Mouse (Mus musculus) CH12.LX (cell line): ENCODE measurements around the gene Kcnj6. TPM values are rescaled to one million over a fixed set of nuclear protein-coding genes. Genes with fewer than 3 reads are reported as not detected.

ENCODE experiments used
- DNase-seq: peaks from one replicate; pipeline ENCODE4 v3.0.0-alpha.2; 2013; ENCODE audit errors: extremely low read depth
- H3K27ac ChIP-seq: 2 replicates; pipeline ENCODE4 v1.5.1; 2012; ENCODE audit warnings: low read depth, mild to moderate bottlenecking, control low read depth, moderate library complexity; ENCODE audit not compliant: insufficient read depth
- H3K27me3 ChIP-seq: replicated peaks from 2 replicates; pipeline ENCODE3; 2012; ENCODE audit warnings: inconsistent platforms
- H3K36me3 ChIP-seq, 2 experiments: replicated peaks in 1 of 2; 2 replicates each; pipeline versions ENCODE3 to v1.6.1; 2012; ENCODE audit warnings: inconsistent platforms in 1 of 2, low read length in 1 of 2, mild to moderate bottlenecking in 1 of 2, mixed read lengths in 1 of 2, moderate library complexity in 1 of 2; ENCODE audit not compliant: control insufficient read depth in 1 of 2, insufficient read depth in 1 of 2
- H3K4me1 ChIP-seq, 2 experiments: 2 replicates each; pipeline ENCODE4 v1.6.1; 2012; ENCODE audit warnings: inconsistent platforms in 1 of 2, moderate library complexity in 1 of 2; ENCODE audit not compliant: insufficient read depth in 2 of 2, control insufficient read depth in 1 of 2
- H3K4me2 ChIP-seq: 2 replicates; pipeline ENCODE4 v1.6.1; 2012; ENCODE audit warnings: low read depth, mild to moderate bottlenecking, control low read depth; ENCODE audit not compliant: poor library complexity, insufficient read depth, severe bottlenecking
- H3K4me3 ChIP-seq, 3 experiments: fragments of 150-350 bp in 1 of 3; sonication (generic) in 1 of 3; replicated peaks in 1 of 3; 2 replicates each; pipeline versions ENCODE3 to v1.5.1; 2011 to 2012; ENCODE audit warnings: low read depth in 2 of 3, low read length in 2 of 3, mild to moderate bottlenecking in 2 of 3, moderate library complexity in 2 of 3, control low read depth in 1 of 3, improper control_type of control experiment in 1 of 3, inconsistent platforms in 1 of 3, mixed read lengths in 1 of 3; ENCODE audit not compliant: poor library complexity in 1 of 3
- H3K79me2 ChIP-seq: replicated peaks from 2 replicates; pipeline ENCODE4 v1.6.1; 2012; ENCODE audit warnings: mild to moderate bottlenecking, moderate library complexity; ENCODE audit not compliant: control insufficient read depth, poor library complexity, insufficient read depth, severe bottlenecking; ENCODE audit errors: extremely low read depth
- H3K9ac ChIP-seq: 2 replicates; pipeline ENCODE4 v1.6.1; 2012; ENCODE audit warnings: low read depth, mild to moderate bottlenecking, control low read depth, moderate library complexity; ENCODE audit not compliant: insufficient read depth
- H3K9me3 ChIP-seq: replicated peaks from 2 replicates; pipeline ENCODE3; 2012; ENCODE audit warnings: low read length, inconsistent platforms, mixed read lengths
- BHLHE40 ChIP-seq: IDR thresholded peaks from 2 replicates; pipeline ENCODE4 v1.6.1; 2011; ENCODE audit warnings: mild to moderate bottlenecking, low read depth, low read length, improper control_type of control experiment
- CHD2 ChIP-seq: IDR thresholded peaks from 2 replicates; pipeline ENCODE4 v1.6.1; 2011; ENCODE audit warnings: low read length, improper control_type of control experiment
- ELF1 ChIP-seq: IDR thresholded peaks from 2 replicates; pipeline ENCODE4 v1.6.1; 2014; ENCODE audit warnings: low read depth, mild to moderate bottlenecking, inconsistent platforms, low read length, improper control_type of control experiment
- EP300 ChIP-seq: IDR thresholded peaks from 2 replicates; pipeline ENCODE4 v1.6.1; 2011; ENCODE audit warnings: low read length, improper control_type of control experiment
- ETS1 ChIP-seq: conservative IDR thresholded peaks from 2 replicates; pipeline ENCODE4 v1.6.1; 2012; ENCODE audit warnings: low read depth, mild to moderate bottlenecking, inconsistent platforms, low read length, improper control_type of control experiment, moderate library complexity
- GABPA ChIP-seq: IDR thresholded peaks from 2 replicates; pipeline ENCODE4 v1.6.1; 2012; ENCODE audit warnings: low read depth, low read length, improper control_type of control experiment, inconsistent platforms; ENCODE audit not compliant: insufficient replicate concordance
- IRF4 ChIP-seq: IDR thresholded peaks from 2 replicates; pipeline ENCODE4 v1.6.1; 2014; ENCODE audit warnings: low read depth, mild to moderate bottlenecking, inconsistent platforms, low read length, improper control_type of control experiment
- JUN ChIP-seq: IDR thresholded peaks from 2 replicates; pipeline ENCODE4 v1.6.1; 2011; ENCODE audit warnings: low read depth, mild to moderate bottlenecking, low read length, improper control_type of control experiment, moderate library complexity; ENCODE audit not compliant: insufficient read depth
- MAX ChIP-seq: IDR thresholded peaks from 2 replicates; pipeline ENCODE4 v1.6.1; 2011; ENCODE audit warnings: low read length, improper control_type of control experiment
- MAZ ChIP-seq: IDR thresholded peaks from 2 replicates; pipeline ENCODE4 v1.6.1; 2012; ENCODE audit warnings: low read depth, mild to moderate bottlenecking, inconsistent platforms, low read length, improper control_type of control experiment, moderate library complexity
- MEF2A ChIP-seq: IDR thresholded peaks from 2 replicates; pipeline ENCODE4 v1.6.1; 2014; ENCODE audit warnings: low read depth, mild to moderate bottlenecking, inconsistent platforms, low read length, improper control_type of control experiment, borderline replicate concordance
- MYC ChIP-seq: IDR thresholded peaks from 2 replicates; pipeline ENCODE4 v1.6.1; 2011; ENCODE audit warnings: low read depth, mild to moderate bottlenecking, improper control_type of control experiment, low read length
- NELFE ChIP-seq: IDR thresholded peaks from 2 replicates; pipeline ENCODE4 v1.6.1; 2011; ENCODE audit warnings: low read depth, low read length, improper control_type of control experiment
- NRF1 ChIP-seq: IDR thresholded peaks from 2 replicates; pipeline ENCODE4 v1.6.1; 2014; ENCODE audit warnings: low read depth, mild to moderate bottlenecking, inconsistent platforms, low read length, improper control_type of control experiment, moderate library complexity
- PAX5 ChIP-seq: IDR thresholded peaks from 2 replicates; pipeline ENCODE4 v1.6.1; 2012; ENCODE audit warnings: low read length, inconsistent platforms, mixed read lengths
- POLR2A ChIP-seq: IDR thresholded peaks from 2 replicates; pipeline ENCODE4 v1.6.1; 2011; ENCODE audit warnings: low read depth, mild to moderate bottlenecking, improper control_type of control experiment, low read length
- SIN3A ChIP-seq: IDR thresholded peaks from 2 replicates; pipeline ENCODE4 v1.6.1; 2012; ENCODE audit warnings: low read length, improper control_type of control experiment, inconsistent platforms
- SMC3 ChIP-seq: IDR thresholded peaks from 2 replicates; pipeline ENCODE4 v1.6.1; 2011; ENCODE audit warnings: low read depth, low read length, improper control_type of control experiment
- TBP ChIP-seq: conservative IDR thresholded peaks from 2 replicates; pipeline ENCODE4 v1.6.1; 2011; ENCODE audit warnings: low read depth, low read length, improper control_type of control experiment
- TCF12 ChIP-seq: IDR thresholded peaks from 2 replicates; pipeline ENCODE4 v1.6.1; 2014; ENCODE audit warnings: low read depth, mild to moderate bottlenecking, inconsistent platforms, low read length, improper control_type of control experiment
- UBTF ChIP-seq: IDR thresholded peaks from 2 replicates; pipeline ENCODE4 v1.6.1; 2012; ENCODE audit warnings: low read depth, mild to moderate bottlenecking, inconsistent platforms, low read length, improper control_type of control experiment, moderate library complexity
- USF1 ChIP-seq: IDR thresholded peaks from 2 replicates; pipeline ENCODE4 v1.6.1; 2014; ENCODE audit warnings: low read depth, mild to moderate bottlenecking, inconsistent platforms, low read length, improper control_type of control experiment
- USF2 ChIP-seq: conservative IDR thresholded peaks from 2 replicates; pipeline ENCODE4 v1.6.1; 2011; ENCODE audit warnings: low read depth, low read length, improper control_type of control experiment
- ZC3H11A ChIP-seq: IDR thresholded peaks from 2 replicates; pipeline ENCODE4 v1.6.1; 2012; ENCODE audit warnings: low read depth, mild to moderate bottlenecking, inconsistent platforms, low read length, improper control_type of control experiment
- ZMIZ1 ChIP-seq: IDR thresholded peaks from 2 replicates; pipeline ENCODE4 v1.6.1; 2012; ENCODE audit warnings: low read depth, mild to moderate bottlenecking, inconsistent platforms, low read length, improper control_type of control experiment
- ZNF384 ChIP-seq: IDR thresholded peaks from 2 replicates; pipeline ENCODE4 v1.6.1; 2012; ENCODE audit warnings: low read depth, low read length, improper control_type of control experiment, inconsistent platforms
- dilution Hi-C: fragments of 300-500 bp; cut with MboI; formaldehyde crosslinking; loops from 2 replicates; pipeline ENCODE4 v1.14.3; 2020; ENCODE audit warnings: low sequenced_read_pairs; ENCODE audit not compliant: extremely low pct_unique_long_range_greater_than_20kb, extremely low pct_ligation_motif_present
- in situ Hi-C: fragments of 300-500 bp; cut with MboI; formaldehyde crosslinking; loops from 3 replicates; pipeline ENCODE4 v1.14.3; 2019; ENCODE audit warnings: low sequenced_read_pairs, low pct_ligation_motif_present, low pct_unique_long_range_greater_than_20kb, mixed read lengths
- polyA plus RNA-seq: library from polyadenylated mRNA; unstranded; fragments of >175 nt; gene quantifications from 2 replicates; pipeline ENCODE4 v1.2.1, GENCODE M21; 2012; ENCODE audit warnings: low read depth; ENCODE audit not compliant: insufficient read length
- total RNA-seq, 2 experiments: library from RNA; depleted of rRNA; stranded (reverse); fragments of 300-350 nt in 1 of 2; fragments of >200 nt in 1 of 2; gene quantifications; 2 replicates each; pipeline ENCODE4 v1.2.3; 2012 to 2014

Gene Kcnj6
- total and polyA plus RNA-seq, 3 experiments, result not detected

- H3K79me2 ChIP-seq, result no peaks in the 10 kb centered on the region
- in situ Hi-C loops, result no loop called here
- no peak overlapping the region for H3K27ac ChIP-seq
- H3K36me3 ChIP-seq, result no peaks in the 10 kb centered on the region
- no peaks in the 10 kb centered on the region for H3K9me3 ChIP-seq
- no peak overlapping the region for H3K4me3 ChIP-seq
- peaks cover 70% of the 10 kb centered on the region for H3K27me3 ChIP-seq
- no peak overlapping the region for H3K4me2 ChIP-seq
- H3K4me1 ChIP-seq, result peaks cover 0 to 2% of the 10 kb centered on the region in 2 experiments; a peak in 1 of 4 replicates
- no peak overlapping the region for H3K9ac ChIP-seq
- no peak for TF ChIP-seq SIN3A
- no peak for TF ChIP-seq GABPA
- no peak for TF ChIP-seq SMC3
- TF ChIP-seq BHLHE40, result no peak
- no peak for TF ChIP-seq USF1
- no peak for TF ChIP-seq MEF2A
- no peak for TF ChIP-seq MYC
- no peak for TF ChIP-seq ELF1
- no peak for TF ChIP-seq TCF12
- TF ChIP-seq ETS1, result no peak
- TF ChIP-seq CHD2, result no peak
- dilution Hi-C loops, result no loop called here
- DNase-seq, result no peak
Observed at GRCm38 (mm10) chr16:94968941-94969340, 28.6 kb downstream of the Kcnj6 start.

- H3K27ac ChIP-seq, result no peak overlapping the region
- H3K79me2 ChIP-seq, result no peaks in the 10 kb centered on the region
- H3K4me1 ChIP-seq, result peaks cover 0 to 2% of the 10 kb centered on the region in 2 experiments; a peak in 1 of 4 replicates
- H3K9ac ChIP-seq, result no peak overlapping the region
- in situ Hi-C loops (no loop called here), dilution Hi-C loops (no loop called here)
- H3K4me3 ChIP-seq, result no peak overlapping the region
- TF ChIP-seq EP300, result no peak
- no peaks in the 10 kb centered on the region for H3K36me3 ChIP-seq
- no peak for DNase-seq
- H3K4me2 ChIP-seq, result no peak overlapping the region
- H3K9me3 ChIP-seq, result no peaks in the 10 kb centered on the region
- H3K27me3 ChIP-seq, result peaks cover 69% of the 10 kb centered on the region
Observed at GRCm38 (mm10) chr16:94968472-94968871, 29.0 kb downstream of the Kcnj6 start.

GRCm38 (mm10) chr16:94957156-94957828, 40.2 kb downstream of the Kcnj6 start:
- H3K9ac ChIP-seq, result no peak overlapping the region
- H3K9me3 ChIP-seq, result no peaks in the 10 kb centered on the region
- no peak overlapping the region for H3K4me2 ChIP-seq
- no peak for DNase-seq
- in situ Hi-C loops, result no loop called here
- H3K4me1 ChIP-seq, result peaks cover 0 to 26% of the 10 kb centered on the region in 2 experiments; a peak in 3 of 4 replicates
- dilution Hi-C loops, result no loop called here
- H3K79me2 ChIP-seq, result no peaks in the 10 kb centered on the region
- H3K4me3 ChIP-seq, result no peak overlapping the region
- no peaks in the 10 kb centered on the region for H3K36me3 ChIP-seq
- H3K27ac ChIP-seq, result no peak overlapping the region
- H3K27me3 ChIP-seq, result peaks cover 4% of the 10 kb centered on the region
- no peak for TF ChIP-seq USF2
- no peak for TF ChIP-seq TCF12
- TF ChIP-seq NELFE, result no peak
- no peak for TF ChIP-seq EP300
- no peak for TF ChIP-seq MAX
- TF ChIP-seq MAZ, result no peak
- TF ChIP-seq POLR2A, result no peak
- TF ChIP-seq JUN, result no peak
- no peak for TF ChIP-seq ZC3H11A
- no peak for TF ChIP-seq IRF4
- no peak for TF ChIP-seq SMC3
- no peak for TF ChIP-seq PAX5
- no peak for TF ChIP-seq ZMIZ1
- TF ChIP-seq NRF1, result no peak
- TF ChIP-seq ELF1, result no peak
- TF ChIP-seq UBTF, result no peak
- no peak for TF ChIP-seq TBP
- no peak for TF ChIP-seq ZNF384
- no peak for TF ChIP-seq MYC
